Mouse (Mus musculus) lung, embryonic 16.5 days (tissue): Measurements from ENCODE around the gene Gmeb2. TPM values are rescaled to one million over a fixed set of nuclear protein-coding genes. Genes with fewer than 3 reads are reported as not detected.

ENCODE experiments used
- ATAC-seq: fragments of 200-750 bp; cut with Nextera tagmentation; 2 replicates; pipeline ENCODE4 v1.8.0; 2017; ENCODE audit warnings: low read depth, mild to moderate bottlenecking, moderate library complexity
- H3K27ac ChIP-seq: fragments of 300-500 bp; sonication (generic); 2 replicates; pipeline ENCODE4 v1.5.1; 2014; ENCODE audit warnings: mild to moderate bottlenecking, control low read depth, low read length
- H3K27me3 ChIP-seq: fragments of 300-500 bp; sonication (generic); 2 replicates; pipeline ENCODE4 v1.6.1; 2014; ENCODE audit warnings: low read depth, low read length, mixed read lengths; ENCODE audit not compliant: control insufficient read depth, insufficient read depth
- H3K36me3 ChIP-seq: fragments of 300-500 bp; sonication (generic); 2 replicates; pipeline ENCODE4 v1.6.1; 2014; ENCODE audit warnings: low read length; ENCODE audit not compliant: control insufficient read depth, insufficient read depth
- H3K4me1 ChIP-seq: fragments of 300-500 bp; sonication (generic); replicated peaks from 2 replicates; pipeline ENCODE4 v1.6.1; 2014; ENCODE audit warnings: low read length, mixed read lengths; ENCODE audit not compliant: control insufficient read depth, insufficient read depth
- H3K4me2 ChIP-seq: fragments of 300-500 bp; sonication (generic); 2 replicates; pipeline ENCODE4 v1.6.1; 2014; ENCODE audit warnings: low read depth, low read length, control low read depth
- H3K4me3 ChIP-seq: fragments of 300-500 bp; sonication (generic); 2 replicates; pipeline ENCODE4 v1.5.1; 2014; ENCODE audit warnings: mild to moderate bottlenecking, low read length, control low read depth
- H3K9ac ChIP-seq: fragments of 300-500 bp; sonication (generic); 2 replicates; pipeline ENCODE4 v1.6.1; 2014; ENCODE audit warnings: low read length, control low read depth
- H3K9me3 ChIP-seq: fragments of 300-500 bp; sonication (generic); 2 replicates; pipeline ENCODE4 v1.6.1; 2016; ENCODE audit warnings: low read length; ENCODE audit not compliant: control insufficient read depth
- WGBS: fragments of 180-500 bp; shearing (Covaris S2); extraction: QIAGEN DNeasy Blood & Tissue Kit; methylation state at CpG from one replicate; pipeline ENCODE4 v1.1.7; 2014; 5-methylcytosine and 5-hydroxymethylcytosine counted together
- polyA plus RNA-seq: library from polyadenylated mRNA; unstranded; fragments of >200 nt; fragmentation: Nextera tagmentation; extraction: Ambion mirVana; gene quantifications from 2 replicates; pipeline ENCODE4 v1.2.1, GENCODE M21; 2015

Gmeb2 gene
- polyA plus RNA-seq, 1 experiment from 2014 or later: 14.3 TPM

GRCm38 (mm10) chr2:181237251-181238014 is 50.4 kb downstream of the Gmeb2 start:
- Histone ChIP-seq H3K4me3 (no peak overlapping the region), H3K9ac (no peak overlapping the region), H3K27me3 (no peaks in the 10 kb centered on the region), H3K4me1 (peaks cover 8% of the 10 kb centered on the region), H3K9me3 (no peaks in the 10 kb centered on the region), H3K36me3 (0 out of 2 replicates have a peak, but pooled peaks cover 5% of the 10 kb centered on the region), H3K27ac (no peak overlapping the region), H3K4me2 (no peak overlapping the region)
- no peak for ATAC-seq
- 85% methylated on average over 17 of the region's 17 CpGs for WGBS

- ATAC-seq: no peak
- WGBS: 76% methylated on average over 23 of the region's 23 CpGs
- no peak overlapping the region for H3K27ac ChIP-seq
- no peaks in the 10 kb centered on the region for H3K27me3 ChIP-seq
- no peak overlapping the region for H3K4me2 ChIP-seq
- H3K9me3 ChIP-seq: no peaks in the 10 kb centered on the region
- no peaks in the 10 kb centered on the region for H3K4me1 ChIP-seq
- H3K9ac ChIP-seq: no peak overlapping the region
- 0 out of 2 replicates have a peak, but pooled peaks cover 5% of the 10 kb centered on the region for H3K36me3 ChIP-seq
- no peak overlapping the region for H3K4me3 ChIP-seq
These were observed 51.9 kb downstream of the Gmeb2 start for GRCm38 (mm10) chr2:181235681-181236566.

GRCm38 (mm10) chr2:181234680-181235079 is 53.2 kb downstream of the Gmeb2 start:
- Histone ChIP-seq H3K36me3 (0 out of 2 replicates have a peak, but pooled peaks cover 5% of the 10 kb centered on the region), H3K9ac (no peak overlapping the region)

DNA sequence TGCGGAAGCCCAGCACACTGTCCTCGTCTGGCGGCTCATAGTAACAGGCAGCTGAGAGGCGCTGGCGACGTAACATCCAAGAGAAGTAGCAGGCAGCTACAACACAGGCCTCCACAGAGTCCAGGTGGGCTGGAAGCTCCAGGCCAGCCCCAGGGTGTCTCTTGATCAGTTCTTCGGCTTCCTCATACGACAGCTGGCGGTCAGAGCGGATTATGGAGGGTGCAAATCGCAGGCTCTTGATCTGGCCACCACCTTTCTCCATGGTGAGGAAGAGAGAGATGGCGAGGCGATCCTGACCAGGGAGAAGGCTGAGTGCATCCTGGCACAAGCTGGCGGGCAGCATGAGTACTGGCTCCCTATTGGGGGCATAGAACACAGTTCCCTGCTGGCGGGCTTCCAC is 54.4 kb downstream of the Gmeb2 start:
- Histone ChIP-seq H3K4me2 (no peak overlapping the region), H3K9ac (no peak overlapping the region), H3K27me3 (no peaks in the 10 kb centered on the region), H3K27ac (no peak overlapping the region), H3K36me3 (0 out of 2 replicates have a peak, but pooled peaks cover 5% of the 10 kb centered on the region), H3K4me1 (no peaks in the 10 kb centered on the region), H3K4me3 (no peak overlapping the region), H3K9me3 (no peaks in the 10 kb centered on the region)
- WGBS: 86% methylated on average over 15 of the region's 15 CpGs
- ATAC-seq: no peak

More at GRCm38 (mm10) chr2:181234680-181235079, 53.2 kb downstream of the Gmeb2 start:
- Histone ChIP-seq H3K9me3 (no peaks in the 10 kb centered on the region), H3K27me3 (no peaks in the 10 kb centered on the region), H3K4me1 (no peaks in the 10 kb centered on the region), H3K4me2 (no peak overlapping the region), H3K27ac (no peak overlapping the region), H3K4me3 (no peak overlapping the region)
- no peak for ATAC-seq
- 78% methylated on average over 11 of the region's 11 CpGs for WGBS

DNA sequence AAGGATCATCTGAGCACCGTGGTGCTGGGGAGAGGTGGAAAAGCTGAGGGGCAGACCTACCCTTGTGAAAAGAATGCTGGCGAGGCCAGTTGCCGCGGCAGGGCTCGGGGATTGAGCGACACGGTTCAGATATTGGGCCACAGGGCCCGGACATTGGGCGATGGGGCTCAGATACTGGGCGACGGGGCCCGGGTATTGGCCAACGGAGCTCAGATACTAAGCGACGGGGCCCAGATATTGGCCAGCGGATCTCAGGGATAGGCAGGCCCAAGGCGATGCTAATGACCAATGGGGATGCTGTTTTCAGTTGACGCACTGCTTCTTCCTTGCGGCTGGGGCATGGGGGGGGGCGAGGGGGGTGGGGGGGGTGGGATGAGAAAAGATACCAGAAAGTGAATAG is 56.7 kb downstream of the Gmeb2 start:
- no peak overlapping the region for H3K4me2 ChIP-seq
- H3K4me3 ChIP-seq: no peak overlapping the region
- no peaks in the 10 kb centered on the region for H3K27me3 ChIP-seq
- ATAC-seq: no peak
- H3K27ac ChIP-seq: no peak overlapping the region
- H3K9ac ChIP-seq: no peak overlapping the region
- H3K4me1 ChIP-seq: no peaks in the 10 kb centered on the region
- 0 out of 2 replicates have a peak, but pooled peaks cover 3% of the 10 kb centered on the region for H3K36me3 ChIP-seq
- 78% methylated on average over 20 of the region's 20 CpGs for WGBS
- H3K9me3 ChIP-seq: no peaks in the 10 kb centered on the region

DNA sequence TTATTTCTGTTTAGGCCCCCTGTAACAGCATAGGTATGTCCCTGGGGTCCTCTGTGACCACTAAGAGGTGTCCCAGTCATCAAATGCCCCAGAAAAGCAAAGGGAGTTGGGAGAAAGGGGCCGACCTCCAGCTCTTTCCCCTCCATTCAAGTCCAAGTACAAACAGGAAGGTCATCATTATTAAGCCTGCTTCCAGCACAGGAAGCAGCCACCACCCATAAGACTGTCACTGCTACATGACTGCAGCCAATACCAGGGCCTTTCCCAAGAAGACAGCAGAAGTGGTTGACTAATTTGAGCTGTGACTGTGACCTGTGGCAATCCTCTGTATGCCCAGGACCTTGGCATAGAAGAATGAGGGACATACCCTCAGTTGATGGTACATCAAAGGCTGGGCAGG is 59.5 kb downstream of the Gmeb2 start:
- Histone ChIP-seq H3K9me3 (no peaks in the 10 kb centered on the region), H3K27ac (no peak overlapping the region), H3K4me2 (no peak overlapping the region), H3K4me1 (no peaks in the 10 kb centered on the region; the same call in 1 of the 2 replicates), H3K36me3 (0 out of 2 replicates have a peak, but pooled peaks cover 3% of the 10 kb centered on the region), H3K9ac (no peak overlapping the region), H3K27me3 (no peaks in the 10 kb centered on the region), H3K4me3 (no peak overlapping the region)
- 64% methylated on average over 1 of the region's 1 CpGs for WGBS
- ATAC-seq: no peak

DNA sequence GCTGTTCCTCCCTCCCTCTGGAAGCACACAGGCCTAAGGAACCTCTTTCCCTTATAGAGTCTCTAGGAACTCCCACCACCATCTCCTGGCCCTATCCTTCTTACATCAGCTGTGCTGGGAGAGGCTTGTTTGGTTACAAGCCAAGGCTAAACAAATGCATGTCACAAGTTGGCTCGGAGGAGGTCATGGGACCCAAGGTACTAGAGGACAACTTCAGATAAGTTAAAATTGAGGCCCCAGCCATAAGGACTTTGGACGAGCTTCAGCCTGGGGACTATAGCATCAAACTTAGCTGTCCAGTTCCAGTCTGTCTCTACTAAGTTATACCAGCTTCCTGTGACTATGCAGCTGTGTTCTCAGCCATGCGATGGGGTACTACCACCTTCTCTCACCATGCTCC is 60.7 kb downstream of the Gmeb2 start:
- Histone ChIP-seq H3K27ac (no peak overlapping the region), H3K36me3 (no peaks in the 10 kb centered on the region), H3K9me3 (no peaks in the 10 kb centered on the region), H3K4me3 (no peak overlapping the region), H3K4me2 (no peak overlapping the region), H3K27me3 (no peaks in the 10 kb centered on the region), H3K9ac (no peak overlapping the region), H3K4me1 (no peaks in the 10 kb centered on the region; the same call in 1 of the 2 replicates)
- no peak for ATAC-seq
- 71% methylated on average over 3 of the region's 3 CpGs for WGBS

GRCm38 (mm10) chr2:181224994-181225393 is 62.8 kb downstream of the Gmeb2 start:
- ATAC-seq: no peak
- no peaks in the 10 kb centered on the region for H3K36me3 ChIP-seq
- 78% methylated on average over 2 of the region's 2 CpGs for WGBS
- no peak overlapping the region for H3K4me2 ChIP-seq
- no peaks in the 10 kb centered on the region for H3K9me3 ChIP-seq
- no peak overlapping the region for H3K9ac ChIP-seq
- no peak overlapping the region for H3K27ac ChIP-seq
- no peaks in the 10 kb centered on the region for H3K27me3 ChIP-seq
- H3K4me3 ChIP-seq: no peak overlapping the region
- peaks cover 6% of the 10 kb centered on the region for H3K4me1 ChIP-seq

DNA sequence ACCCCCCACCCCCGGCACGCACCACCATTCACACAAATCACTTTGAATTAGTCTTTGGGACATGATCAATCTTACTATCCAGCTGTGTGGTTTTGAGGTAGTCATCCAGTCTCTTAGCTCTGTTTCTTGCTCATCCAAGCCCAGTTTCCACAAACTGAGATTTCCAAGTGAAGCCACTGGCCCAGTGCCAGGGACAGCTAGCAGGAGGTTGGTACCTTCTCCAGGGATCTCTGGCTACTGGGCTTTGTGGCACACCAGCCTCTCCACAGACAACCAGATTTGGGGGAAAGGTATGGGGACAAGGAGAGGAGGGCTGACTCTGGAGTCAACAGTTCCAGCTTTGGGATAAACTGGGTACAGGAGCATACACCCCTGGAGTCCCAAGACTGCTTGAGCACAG is 67.5 kb downstream of the Gmeb2 start:
- Histone ChIP-seq H3K27me3 (no peaks in the 10 kb centered on the region), H3K9me3 (no peaks in the 10 kb centered on the region), H3K27ac (peak overlapping the region; percentile 98), H3K4me1 (peaks cover 17% of the 10 kb centered on the region), H3K9ac (peak overlapping the region; percentile 51), H3K4me2 (peak overlapping the region; percentile 65), H3K4me3 (peak overlapping the region; percentile 44), H3K36me3 (no peaks in the 10 kb centered on the region)
- ATAC-seq: 0 out of 2 replicates have a peak, but pooled peaks have one; percentile 3
- WGBS: 15% methylated on average over 2 of the region's 2 CpGs
